Mouse (Mus musculus) erythroblast, embryonic 14.5 days (primary cell): ENCODE measurements around the gene Nfkbib.

ENCODE experiments used
- GATA1 ChIP-seq: IDR thresholded peaks from 2 replicates; pipeline ENCODE4 v1.6.1; 2012; ENCODE audit warnings: low read length, inconsistent platforms, mixed read lengths
- TAL1 ChIP-seq: IDR thresholded peaks from 3 replicates; pipeline ENCODE4 v1.6.1; 2012; ENCODE audit warnings: low read length, inconsistent platforms, mixed read lengths

DNA sequence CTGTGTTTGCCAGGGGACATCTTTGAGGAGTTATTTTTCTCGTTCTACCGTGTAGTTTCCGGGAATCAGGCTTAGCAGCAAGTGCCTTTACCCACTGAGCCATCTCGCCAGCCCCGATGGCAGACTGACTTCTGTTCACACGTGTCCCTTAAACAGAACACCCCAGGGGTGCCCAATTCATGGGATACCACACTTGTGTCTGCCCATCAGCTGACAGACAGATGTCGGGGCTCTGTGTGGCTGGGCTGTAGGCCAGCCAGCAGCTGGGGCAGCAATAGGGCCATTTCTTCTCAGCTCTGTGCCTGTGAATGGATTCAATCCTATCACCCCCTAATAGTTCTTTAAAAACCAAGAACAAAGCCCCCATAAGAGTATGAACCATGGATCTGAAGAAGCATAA lies 7.8 kb upstream of the Nfkbib start:
- TF ChIP-seq GATA1 (no peak), TAL1 (no peak)
